Mouse (Mus musculus) neutrophil, adult 5-6 weeks (primary cell): ENCODE data around the gene Scaf8. TPM values are rescaled to one million over a fixed set of nuclear protein-coding genes. Genes with fewer than 3 reads are reported as not detected.

Source experiments
- ATAC-seq: fragments of 151-379, 151-347 bp; 2 replicates; pipeline ENCODE4 v1.8.0; 2017; ENCODE audit warnings: mild to moderate bottlenecking, moderate TSS enrichment; ENCODE audit not compliant: insufficient number of reproducible peaks, poor library complexity, low FRiP score, severe bottlenecking; ENCODE audit errors: extremely low read depth
- total RNA-seq: library from RNA; stranded (forward); fragments of 200-1000 nt; gene quantifications from 2 replicates; pipeline ENCODE4 v1.2.3, GENCODE M21; 2017

The Scaf8 gene
- total RNA-seq, 1 experiment from 2014 or later, result 88.1 TPM

- ATAC-seq, result no peak; the same call in 1 of the 2 replicates
These were observed 89.1 kb downstream of the Scaf8 start for GRCm38 (mm10) chr17:3203916-3204315.

GRCm38 (mm10) chr17:3204826-3205405, 90.1 kb downstream of the Scaf8 start:
- peak; percentile 51 for ATAC-seq

- ATAC-seq, result no peak
These were observed 92.0 kb downstream of the Scaf8 start for GRCm38 (mm10) chr17:3206527-3207398.

GRCm38 (mm10) chr17:3207529-3208240, 92.9 kb downstream of the Scaf8 start:
- ATAC-seq, result no peak

- no peak for ATAC-seq
These were observed 93.7 kb downstream of the Scaf8 start for GRCm38 (mm10) chr17:3208471-3208870.

GRCm38 (mm10) chr17:3209581-3209980, 94.8 kb downstream of the Scaf8 start:
- no peak for ATAC-seq

- no peak for ATAC-seq
These were observed 95.4 kb downstream of the Scaf8 start for GRCm38 (mm10) chr17:3210134-3210533.

GRCm38 (mm10) chr17:3212105-3212504, 97.3 kb downstream of the Scaf8 start:
- no peak for ATAC-seq

GRCm38 (mm10) chr17:3212886-3213285, 98.1 kb downstream of the Scaf8 start:
- ATAC-seq, result no peak

GRCm38 (mm10) chr17:3214852-3215251, 100.1 kb downstream of the Scaf8 start:
- no peak for ATAC-seq

GRCm38 (mm10) chr17:3217023-3217422, 102.3 kb downstream of the Scaf8 start:
- no peak for ATAC-seq

GRCm38 (mm10) chr17:3218364-3218763, 103.6 kb downstream of the Scaf8 start:
- ATAC-seq, result no peak

- no peak for ATAC-seq
These were observed 104.1 kb downstream of the Scaf8 start for GRCm38 (mm10) chr17:3218916-3219315.

GRCm38 (mm10) chr17:3220201-3220600, 105.4 kb downstream of the Scaf8 start:
- ATAC-seq, result no peak

- ATAC-seq, result no peak
These were observed 108.3 kb downstream of the Scaf8 start for GRCm38 (mm10) chr17:3223071-3223470.

GRCm38 (mm10) chr17:3223721-3224120, 108.9 kb downstream of the Scaf8 start:
- ATAC-seq, result no peak

GRCm38 (mm10) chr17:3224383-3225106, 109.8 kb downstream of the Scaf8 start:
- peak; percentile 92 for ATAC-seq

GRCm38 (mm10) chr17:3230231-3231000, 115.6 kb downstream of the Scaf8 start:
- peak; percentile 53; the same call in 1 of the 2 replicates for ATAC-seq
